Mouse (Mus musculus) hindbrain, embryonic 10.5 days (tissue): ENCODE measurements around the gene Macf1. TPM values are rescaled to one million over a fixed set of nuclear protein-coding genes. Genes with fewer than 3 reads are reported as not detected.
A peak's percentile ranks its signal among the peaks of the same experiment; 100 is the strongest.

Source experiments
- DNase-seq: peaks from one replicate; pipeline ENCODE4 v3.0.0-alpha.2; 2017; ENCODE audit warnings: low spot score
- H3K27ac ChIP-seq: fragments of 300-500 bp; sonication (generic); 2 replicates; pipeline ENCODE4 v1.5.1; 2016; ENCODE audit warnings: mild to moderate bottlenecking, moderate library complexity
- H3K27me3 ChIP-seq: fragments of 300-500 bp; sonication (generic); 2 replicates; pipeline ENCODE4 v1.6.1; 2016; ENCODE audit warnings: mild to moderate bottlenecking; ENCODE audit not compliant: poor library complexity, insufficient read depth, severe bottlenecking
- H3K36me3 ChIP-seq: fragments of 300-500 bp; sonication (generic); 2 replicates; pipeline ENCODE4 v1.6.1; 2016; ENCODE audit warnings: mild to moderate bottlenecking, moderate library complexity
- H3K4me1 ChIP-seq: fragments of 300-500 bp; sonication (generic); replicated peaks from 2 replicates; pipeline ENCODE4 v1.6.1; 2016; ENCODE audit warnings: mild to moderate bottlenecking
- H3K4me3 ChIP-seq: fragments of 300-500 bp; sonication (generic); 2 replicates; pipeline ENCODE4 v1.5.1; 2016; ENCODE audit warnings: mild to moderate bottlenecking, moderate library complexity
- H3K9me3 ChIP-seq: fragments of 300-500 bp; sonication (generic); 2 replicates; pipeline ENCODE4 v1.6.1; 2016; ENCODE audit warnings: mild to moderate bottlenecking, moderate library complexity
- WGBS: fragments of 180-500 bp; shearing (Covaris S2); methylation state at CpG from one replicate; pipeline ENCODE4 v1.1.7; 2016; 5-methylcytosine and 5-hydroxymethylcytosine counted together
- polyA plus RNA-seq: library from polyadenylated mRNA; unstranded; fragments of >200 nt; fragmentation: Nextera tagmentation; extraction: Ambion mirVana; gene quantifications from 2 replicates; pipeline ENCODE4 v1.2.1, GENCODE M21; 2016

The Macf1 gene
- polyA plus RNA-seq, 1 experiment from 2014 or later: 36.5 TPM

- no peaks in the 10 kb centered on the region for H3K9me3 ChIP-seq
- H3K36me3 ChIP-seq: peaks cover 12% of the 10 kb centered on the region; the same call in 1 of the 2 replicates
- peaks cover 26% of the 10 kb centered on the region for H3K4me1 ChIP-seq
- peak; percentile 76 for DNase-seq
- WGBS: under 1% methylated on average over 77 of the region's 89 CpGs
- peak overlapping the region; percentile 88 for H3K27ac ChIP-seq
- peak overlapping the region; percentile 74 for H3K4me3 ChIP-seq
- H3K27me3 ChIP-seq: peaks cover 27% of the 10 kb centered on the region
These were observed 3.0 kb upstream of the Macf1 start for GRCm38 (mm10) chr4:123687025-123687781.

GRCm38 (mm10) chr4:123686368-123687024, 2.3 kb upstream of the Macf1 start:
- H3K9me3 ChIP-seq: no peaks in the 10 kb centered on the region
- H3K4me3 ChIP-seq: peak overlapping the region; percentile 74
- peaks cover 13% of the 10 kb centered on the region for H3K36me3 ChIP-seq
- WGBS: under 1% methylated on average over 55 of the region's 56 CpGs
- peak; percentile 38 for DNase-seq
- peaks cover 26% of the 10 kb centered on the region for H3K4me1 ChIP-seq
- H3K27ac ChIP-seq: peak overlapping the region; percentile 88
- H3K27me3 ChIP-seq: peaks cover 27% of the 10 kb centered on the region

- no peaks in the 10 kb centered on the region for H3K9me3 ChIP-seq
These were observed 1.5 kb upstream of the Macf1 start for GRCm38 (mm10) chr4:123685506-123686242.

GRCm38 (mm10) chr4:123685046-123685445, 886 bp upstream of the Macf1 start:
- 80% methylated on average over 7 of the region's 7 CpGs for WGBS
- Histone ChIP-seq H3K36me3 (peaks cover 13% of the 10 kb centered on the region), H3K27me3 (peaks cover 27% of the 10 kb centered on the region), H3K9me3 (no peaks in the 10 kb centered on the region), H3K27ac (no peak overlapping the region), H3K4me1 (peaks cover 31% of the 10 kb centered on the region), H3K4me3 (no peak overlapping the region)
- DNase-seq: no peak

More at GRCm38 (mm10) chr4:123685506-123686242, 1.5 kb upstream of the Macf1 start:
- Histone ChIP-seq H3K4me1 (peaks cover 31% of the 10 kb centered on the region), H3K27me3 (peaks cover 27% of the 10 kb centered on the region), H3K36me3 (peaks cover 13% of the 10 kb centered on the region), H3K4me3 (peak overlapping the region; percentile 74), H3K27ac (peak overlapping the region; percentile 88)
- DNase-seq: no peak
- WGBS: 47% methylated on average over 8 of the region's 8 CpGs

GRCm38 (mm10) chr4:123682291-123682690, 1.9 kb downstream of the Macf1 start:
- no peak for DNase-seq
- Histone ChIP-seq H3K27me3 (peaks cover 27% of the 10 kb centered on the region), H3K9me3 (no peaks in the 10 kb centered on the region), H3K36me3 (peaks cover 13% of the 10 kb centered on the region), H3K4me1 (peaks cover 35% of the 10 kb centered on the region), H3K27ac (no peak overlapping the region), H3K4me3 (no peak overlapping the region)
- WGBS: 80% methylated on average over 8 of the region's 8 CpGs

GRCm38 (mm10) chr4:123680962-123681361, 3.2 kb downstream of the Macf1 start:
- no peak overlapping the region for H3K4me3 ChIP-seq
- H3K27me3 ChIP-seq: peaks cover 20% of the 10 kb centered on the region
- H3K4me1 ChIP-seq: peaks cover 36% of the 10 kb centered on the region
- no peak overlapping the region for H3K27ac ChIP-seq
- no peaks in the 10 kb centered on the region for H3K9me3 ChIP-seq
- WGBS: 61% methylated on average over 7 of the region's 7 CpGs
- DNase-seq: no peak
- H3K36me3 ChIP-seq: peaks cover 13% of the 10 kb centered on the region

GRCm38 (mm10) chr4:123677060-123677804, 6.9 kb downstream of the Macf1 start:
- H3K27ac ChIP-seq: peak overlapping the region; percentile 75
- 32% methylated on average over 10 of the region's 10 CpGs for WGBS
- no peaks in the 10 kb centered on the region for H3K27me3 ChIP-seq
- H3K4me1 ChIP-seq: peaks cover 29% of the 10 kb centered on the region
- no peaks in the 10 kb centered on the region for H3K9me3 ChIP-seq
- no peak for DNase-seq
- H3K36me3 ChIP-seq: peaks cover 9% of the 10 kb centered on the region
- no peak overlapping the region for H3K4me3 ChIP-seq

GRCm38 (mm10) chr4:123670598-123670997, 13.6 kb downstream of the Macf1 start:
- H3K27ac ChIP-seq: no peak overlapping the region; the same call in 1 of the 2 replicates
- DNase-seq: no peak
- no peak overlapping the region for H3K4me3 ChIP-seq
- no peaks in the 10 kb centered on the region for H3K9me3 ChIP-seq
- H3K27me3 ChIP-seq: no peaks in the 10 kb centered on the region
- peaks cover 40% of the 10 kb centered on the region for H3K4me1 ChIP-seq
- peaks cover 14% of the 10 kb centered on the region; the same call in 1 of the 2 replicates for H3K36me3 ChIP-seq

- peaks cover 48% of the 10 kb centered on the region for H3K4me1 ChIP-seq
- no peak overlapping the region for H3K27ac ChIP-seq
- WGBS: 80% methylated on average over 6 of the region's 6 CpGs
These were observed 14.5 kb downstream of the Macf1 start for GRCm38 (mm10) chr4:123669696-123670095.

GRCm38 (mm10) chr4:123667260-123667867, 16.8 kb downstream of the Macf1 start:
- Histone ChIP-seq H3K36me3 (0 out of 2 replicates have a peak, but pooled peaks cover 6% of the 10 kb centered on the region), H3K9me3 (no peaks in the 10 kb centered on the region), H3K27me3 (no peaks in the 10 kb centered on the region), H3K27ac (peak overlapping the region; percentile 57), H3K4me3 (no peak overlapping the region), H3K4me1 (peaks cover 61% of the 10 kb centered on the region)
- WGBS: 32% methylated on average over 1 of the region's 1 CpGs
- peak; percentile 79 for DNase-seq

More at GRCm38 (mm10) chr4:123669696-123670095, 14.5 kb downstream of the Macf1 start:
- H3K36me3 ChIP-seq: peaks cover 14% of the 10 kb centered on the region; the same call in 1 of the 2 replicates
- DNase-seq: no peak
- no peak overlapping the region for H3K4me3 ChIP-seq
- no peaks in the 10 kb centered on the region for H3K9me3 ChIP-seq
- no peaks in the 10 kb centered on the region for H3K27me3 ChIP-seq

GRCm38 (mm10) chr4:123666517-123666916, 17.6 kb downstream of the Macf1 start:
- Histone ChIP-seq H3K4me3 (peak overlapping the region; percentile 93; the same call in 1 of the 2 replicates), H3K36me3 (0 out of 2 replicates have a peak, but pooled peaks cover 5% of the 10 kb centered on the region), H3K27me3 (no peaks in the 10 kb centered on the region), H3K27ac (peak overlapping the region; percentile 100), H3K9me3 (no peaks in the 10 kb centered on the region), H3K4me1 (peaks cover 68% of the 10 kb centered on the region)
- no peak for DNase-seq
- WGBS: 72% methylated on average over 1 of the region's 1 CpGs
